Mouse (Mus musculus) cerebral cortex, adult 2 months (tissue): ENCODE measurements around the gene Anapc1.

Experiments used
- WGBS: fragments of 180-500 bp; shearing (Covaris S2); methylation state at CpG from one replicate; pipeline ENCODE4 v1.1.7; 2018; 5-methylcytosine and 5-hydroxymethylcytosine counted together

Gene Anapc1

GRCm38 (mm10) chr2:128686921-128687557, at the start of gene Anapc1:
Anapc1 (minus strand) TSS chr2:128687391.
- under 1% methylated on average over 58 of the region's 58 CpGs for WGBS

GRCm38 (mm10) chr2:128735089-128735488, 47.9 kb upstream of the Anapc1 start:
- WGBS = 54% methylated on average over 3 of the region's 3 CpGs

- 100% methylated on average over 1 of the region's 1 CpGs for WGBS
These were observed 44.8 kb upstream of the Anapc1 start for GRCm38 (mm10) chr2:128731951-128732350.

- 85% methylated on average over 10 of the region's 10 CpGs for WGBS
These were observed 44.3 kb upstream of the Anapc1 start for GRCm38 (mm10) chr2:128731514-128731913.

GRCm38 (mm10) chr2:128729141-128729540, 42.0 kb upstream of the Anapc1 start:
- WGBS = 85% methylated on average over 7 of the region's 7 CpGs

GRCm38 (mm10) chr2:128728066-128728465, 40.9 kb upstream of the Anapc1 start:
- WGBS = 66% methylated on average over 4 of the region's 4 CpGs

- WGBS = 38% methylated on average over 3 of the region's 3 CpGs
These were observed 40.4 kb upstream of the Anapc1 start for GRCm38 (mm10) chr2:128727552-128727951.

- 89% methylated on average over 7 of the region's 7 CpGs for WGBS
These were observed 39.4 kb upstream of the Anapc1 start for GRCm38 (mm10) chr2:128726626-128727025.

GRCm38 (mm10) chr2:128726067-128726466, 38.9 kb upstream of the Anapc1 start:
- 83% methylated on average over 5 of the region's 5 CpGs for WGBS

- 90% methylated on average over 5 of the region's 5 CpGs for WGBS
These were observed 35.0 kb upstream of the Anapc1 start for GRCm38 (mm10) chr2:128722106-128722710.

- 88% methylated on average over 2 of the region's 2 CpGs for WGBS
These were observed 32.2 kb upstream of the Anapc1 start for GRCm38 (mm10) chr2:128719380-128719779.

- 100% methylated on average over 1 of the region's 1 CpGs for WGBS
These were observed 28.8 kb upstream of the Anapc1 start for GRCm38 (mm10) chr2:128715979-128716378.

GRCm38 (mm10) chr2:128714724-128715241, 27.6 kb upstream of the Anapc1 start:
- 85% methylated on average over 7 of the region's 7 CpGs for WGBS

GRCm38 (mm10) chr2:128713548-128714003, 26.4 kb upstream of the Anapc1 start:
- WGBS = 52% methylated on average over 5 of the region's 5 CpGs

- 63% methylated on average over 6 of the region's 6 CpGs for WGBS
These were observed 25.7 kb upstream of the Anapc1 start for GRCm38 (mm10) chr2:128712940-128713339.

GRCm38 (mm10) chr2:128710609-128711008, 23.4 kb upstream of the Anapc1 start:
- 73% methylated on average over 6 of the region's 6 CpGs for WGBS

- 62% methylated on average over 6 of the region's 6 CpGs for WGBS
These were observed 22.1 kb upstream of the Anapc1 start for GRCm38 (mm10) chr2:128709264-128709663.

- 70% methylated on average over 3 of the region's 3 CpGs for WGBS
These were observed 17.3 kb upstream of the Anapc1 start for GRCm38 (mm10) chr2:128704474-128704873.

- 6% methylated on average over 24 of the region's 24 CpGs for WGBS
These were observed 12.2 kb upstream of the Anapc1 start for GRCm38 (mm10) chr2:128699201-128699885.

- WGBS = 1% methylated on average over 30 of the region's 30 CpGs
These were observed 11.5 kb upstream of the Anapc1 start, which contains the start of gene Mertk for GRCm38 (mm10) chr2:128698693-128699181. Mertk (plus strand) TSS chr2:128698956.

- under 1% methylated on average over 14 of the region's 14 CpGs for WGBS
These were observed 11.0 kb upstream of the Anapc1 start for GRCm38 (mm10) chr2:128698140-128698692.

GRCm38 (mm10) chr2:128697566-128697965, 10.4 kb upstream of the Anapc1 start:
- WGBS = 52% methylated on average over 5 of the region's 5 CpGs
